Mouse (Mus musculus) regulatory T cell (primary cell): ENCODE results near the gene Col27a1.

Experiments used
- in situ Hi-C: fragments of 300-600 bp; cut with MboI, MseI; formaldehyde crosslinking; loops from one replicate; pipeline ENCODE4 v1.15.1; 2025; ENCODE audit warnings: high pct_unique_total_duplicates

Gene Col27a1

GRCm38 (mm10) chr4:63222246-63222645 lies 8.4 kb downstream of the Col27a1 start:
- in situ Hi-C loops, result no loop called here

GRCm38 (mm10) chr4:63225373-63225772 lies 11.6 kb downstream of the Col27a1 start:
- in situ Hi-C loops, result no loop called here

GRCm38 (mm10) chr4:63226164-63226882 lies 12.5 kb downstream of the Col27a1 start:
- in situ Hi-C loops, result no loop called here

GRCm38 (mm10) chr4:63226883-63227235 lies 13.1 kb downstream of the Col27a1 start:
- in situ Hi-C loops, result no loop called here

DNA sequence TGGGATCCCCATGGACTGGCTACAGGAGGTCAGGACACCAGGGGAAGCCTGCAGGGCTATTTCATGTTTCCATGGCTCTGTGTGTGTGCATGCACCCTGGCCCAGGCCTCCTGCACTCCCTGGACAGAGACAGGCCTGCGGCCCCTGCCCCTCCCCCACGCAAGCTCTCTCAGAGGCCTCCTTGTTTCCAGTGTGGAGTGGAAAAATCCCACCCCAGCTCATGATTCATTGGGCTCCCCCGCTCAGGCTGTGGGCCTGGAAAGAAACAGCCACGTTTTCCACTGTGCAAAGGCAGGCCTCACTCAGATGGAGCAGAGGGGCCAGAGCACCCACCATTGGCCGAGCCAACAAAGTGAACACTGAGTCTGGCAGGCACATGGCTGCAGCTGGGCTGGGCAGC lies 15.1 kb downstream of the Col27a1 start:
- in situ Hi-C loops, result no loop called here

GRCm38 (mm10) chr4:63229991-63230581 lies 16.3 kb downstream of the Col27a1 start:
- in situ Hi-C loops, result no loop called here

GRCm38 (mm10) chr4:63231121-63231520 lies 17.3 kb downstream of the Col27a1 start:
- in situ Hi-C loops, result no loop called here

GRCm38 (mm10) chr4:63232542-63233020 lies 18.8 kb downstream of the Col27a1 start:
- in situ Hi-C loops, result no loop called here

DNA sequence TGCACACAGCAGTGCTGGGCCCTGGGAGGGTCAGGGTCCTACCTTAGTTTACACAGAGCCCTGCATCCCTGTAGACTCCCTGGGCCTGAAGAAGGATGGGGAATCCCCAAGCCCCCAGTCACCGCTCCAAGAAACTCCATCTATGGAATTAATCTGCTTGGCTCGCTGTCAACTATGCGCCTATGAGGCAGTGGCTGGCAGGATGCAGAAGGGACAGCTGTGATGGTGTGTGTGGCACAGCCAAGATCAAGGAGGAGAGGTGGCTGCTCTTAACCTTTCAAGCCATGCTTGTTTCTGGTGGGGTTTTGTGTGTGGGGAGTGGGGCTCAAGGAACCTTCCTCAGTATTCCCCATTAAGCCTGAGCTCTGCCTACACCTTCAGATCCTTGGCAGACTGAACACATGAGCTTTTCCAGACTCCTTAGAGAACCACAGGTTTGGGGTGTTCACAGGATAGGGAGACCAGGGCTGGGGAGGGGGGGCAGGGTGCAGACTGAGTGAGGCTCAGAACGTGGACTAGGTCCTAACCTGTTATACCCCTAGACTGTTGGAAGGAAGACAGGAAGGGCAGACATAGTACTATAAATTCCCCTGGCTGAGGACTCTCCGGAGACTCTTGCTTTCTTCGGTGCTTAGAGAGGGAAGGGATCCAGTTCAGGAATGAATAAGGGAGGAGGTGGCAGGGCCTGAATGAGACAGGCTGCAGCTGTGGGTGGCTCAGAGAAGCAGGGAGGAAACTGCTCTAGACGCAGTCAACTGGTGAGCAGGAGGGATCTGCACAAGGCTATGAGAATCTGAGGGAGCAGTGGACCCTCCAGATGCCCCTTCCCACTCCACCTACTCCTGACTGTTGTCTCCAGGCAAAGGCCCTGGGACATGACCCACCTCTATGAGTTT lies 20.0 kb downstream of the Col27a1 start:
- in situ Hi-C loops, result no loop called here

DNA sequence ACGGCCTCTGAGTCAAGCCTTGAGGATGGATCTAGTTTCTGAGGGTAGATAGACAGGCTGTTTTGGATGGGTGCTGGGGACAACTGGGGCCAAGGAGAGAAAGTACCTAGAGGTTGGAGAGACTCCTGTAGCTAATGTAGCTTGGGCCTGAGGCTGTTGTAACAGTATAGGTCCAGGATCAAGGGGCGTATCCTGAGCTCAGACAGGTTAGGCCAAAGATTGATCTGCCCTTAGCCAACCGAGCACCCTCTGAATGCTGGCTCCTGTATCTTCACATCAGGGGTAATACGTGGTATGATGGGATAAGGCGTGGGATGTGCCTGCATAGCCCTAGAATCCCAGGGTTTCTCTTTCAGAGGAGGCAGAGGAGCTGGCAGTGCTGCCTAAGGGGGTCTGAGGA lies 21.0 kb downstream of the Col27a1 start:
- in situ Hi-C loops, result no loop called here

DNA sequence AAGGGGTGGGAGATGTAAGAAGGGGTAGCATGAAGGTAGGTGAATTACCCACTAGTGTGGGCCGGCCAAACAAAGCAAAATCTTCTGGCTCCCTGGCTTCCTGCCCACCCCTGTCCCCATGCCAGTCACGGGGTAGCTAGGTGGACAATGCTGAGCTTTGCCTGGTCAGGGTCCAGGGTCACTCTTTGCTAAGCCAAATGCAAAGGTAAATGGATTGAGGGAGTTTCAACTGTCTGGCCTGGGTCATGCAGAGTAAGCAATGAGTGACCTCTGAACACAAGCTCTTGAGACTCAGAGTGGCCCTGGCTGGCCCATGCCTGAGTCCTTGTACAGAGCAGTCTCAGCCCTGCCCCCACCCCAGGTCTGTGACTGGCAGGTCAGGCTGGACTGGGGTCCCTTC lies 22.4 kb downstream of the Col27a1 start:
- in situ Hi-C loops, result no loop called here

DNA sequence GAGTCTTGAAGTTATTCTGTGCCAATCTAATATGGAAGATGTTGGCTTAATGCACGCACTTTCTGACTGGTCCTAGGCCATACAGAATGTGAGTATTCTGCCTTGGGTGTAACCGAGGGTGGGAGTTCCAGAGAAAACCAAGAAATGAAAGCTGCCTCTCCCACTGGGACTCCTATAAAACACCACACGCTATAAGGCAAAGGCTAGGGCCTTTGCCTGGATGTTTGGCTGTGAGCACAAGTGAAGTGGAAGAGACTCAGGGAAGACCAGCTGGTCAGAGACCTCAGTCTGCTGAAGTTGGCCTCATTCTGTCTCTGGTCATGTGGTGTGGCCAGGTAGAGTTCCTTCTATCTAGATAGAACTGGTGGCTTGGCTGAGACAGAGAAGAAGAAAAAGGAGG lies 23.4 kb downstream of the Col27a1 start:
- in situ Hi-C loops, result no loop called here

- in situ Hi-C loops, result no loop called here
Observed at GRCm38 (mm10) chr4:63238141-63238540, 24.3 kb downstream of the Col27a1 start.

DNA sequence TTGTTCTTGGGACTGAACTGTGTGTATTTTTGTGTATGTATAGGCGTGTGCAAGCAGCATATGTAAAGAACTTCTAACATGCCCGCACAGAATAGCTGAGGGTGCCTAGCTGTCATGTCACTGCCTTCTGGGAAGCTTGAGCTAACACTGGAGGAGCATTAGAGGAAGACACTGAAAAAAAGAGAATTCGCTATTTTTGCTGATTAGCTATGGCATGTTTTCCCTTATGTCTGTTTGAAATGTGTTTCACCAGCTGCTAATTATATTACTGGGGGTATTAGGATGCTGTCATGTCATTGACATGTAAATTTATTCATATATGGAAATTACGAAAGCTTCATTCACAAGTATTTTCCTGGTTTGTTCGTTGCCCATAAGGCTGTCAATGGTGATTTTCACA lies 24.9 kb downstream of the Col27a1 start:
- in situ Hi-C loops, result no loop called here

GRCm38 (mm10) chr4:63241031-63241430 lies 27.2 kb downstream of the Col27a1 start:
- in situ Hi-C loops, result no loop called here

DNA sequence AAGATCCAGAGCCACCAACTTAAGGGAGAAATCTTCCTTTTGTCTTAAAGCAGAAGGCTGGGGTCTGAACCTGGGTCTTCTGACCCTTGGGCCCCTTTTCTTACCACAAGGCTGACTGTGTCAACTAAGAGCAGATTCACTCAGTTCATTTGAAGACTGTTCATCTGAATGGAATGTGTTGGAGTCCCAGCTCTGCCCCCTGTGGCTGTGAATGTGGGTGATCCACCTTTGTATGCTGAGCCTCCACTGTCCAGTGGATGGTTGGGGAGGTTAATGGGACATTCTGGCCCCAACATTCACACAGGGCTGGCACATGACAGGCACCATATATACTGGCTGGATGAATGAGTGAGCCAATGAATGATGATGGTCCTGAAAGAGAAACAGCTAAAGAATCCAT lies 34.2 kb downstream of the Col27a1 start:
- in situ Hi-C loops, result no loop called here

DNA sequence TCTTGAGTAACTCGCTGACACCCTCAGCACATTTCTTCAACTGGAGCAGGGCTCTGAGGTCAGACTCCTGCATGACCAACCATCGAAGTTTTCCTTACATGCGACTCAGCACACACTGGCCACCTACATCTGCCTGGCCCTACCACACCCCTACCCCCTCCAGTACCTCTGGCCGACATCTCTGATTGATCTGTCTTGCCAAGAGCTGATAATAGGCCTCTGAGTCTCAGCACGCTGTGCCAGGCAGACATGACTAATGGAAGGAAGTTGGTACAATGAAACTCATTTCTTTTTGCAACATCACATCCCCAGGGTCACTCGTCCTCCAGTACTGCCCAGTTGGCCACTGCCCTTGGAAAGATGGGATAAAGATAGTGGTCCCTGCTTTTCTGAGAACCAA lies 35.1 kb downstream of the Col27a1 start:
- in situ Hi-C loops, result no loop called here

- in situ Hi-C loops, result no loop called here
Observed at GRCm38 (mm10) chr4:63251760-63252159, 38.0 kb downstream of the Col27a1 start.

GRCm38 (mm10) chr4:63253716-63254115 lies 39.9 kb downstream of the Col27a1 start:
- in situ Hi-C loops, result no loop called here

- in situ Hi-C loops, result no loop called here
Observed at GRCm38 (mm10) chr4:63254151-63254550, 40.3 kb downstream of the Col27a1 start.

- in situ Hi-C loops, result no loop called here
Observed at GRCm38 (mm10) chr4:63256371-63256770, 42.6 kb downstream of the Col27a1 start.

DNA sequence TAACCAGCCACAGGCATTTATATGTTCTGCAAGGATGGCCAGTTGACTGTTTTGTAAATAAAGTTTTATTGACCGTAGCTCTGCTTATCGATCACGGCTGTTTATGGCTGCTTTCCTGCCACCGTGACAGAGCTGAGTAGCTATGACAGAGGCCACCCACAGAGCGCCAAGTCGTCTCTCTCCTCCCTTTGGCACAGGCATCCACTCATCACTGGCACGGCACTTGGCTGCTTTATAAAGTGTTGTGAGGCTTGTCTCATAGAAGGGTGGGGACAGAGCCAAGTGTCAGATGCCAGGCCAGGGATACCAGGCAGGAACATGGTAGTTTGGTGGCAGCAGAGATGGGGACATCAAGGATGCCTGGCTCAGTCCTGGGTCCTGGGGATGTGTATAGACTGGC lies 43.5 kb downstream of the Col27a1 start:
- in situ Hi-C loops, result no loop called here

DNA sequence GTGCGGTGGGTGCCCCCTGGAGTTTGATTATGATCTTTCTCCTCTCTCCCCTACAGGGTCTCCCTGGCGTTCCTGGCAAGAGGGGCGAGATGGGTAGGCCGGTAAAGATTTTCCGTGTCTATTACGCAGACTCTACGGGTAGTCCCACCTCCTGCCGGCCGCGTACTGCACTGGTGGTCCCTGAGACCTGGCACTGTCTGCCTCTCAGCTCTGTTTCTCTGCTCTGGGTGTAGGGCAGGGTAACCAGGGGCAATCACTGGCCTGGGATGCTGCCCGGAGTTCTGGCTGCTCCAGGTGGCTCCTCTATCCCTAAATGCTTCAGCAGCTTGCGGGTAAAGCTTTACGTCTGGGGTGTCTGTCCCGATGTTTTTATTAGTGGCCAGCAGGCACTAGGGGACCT lies 44.3 kb downstream of the Col27a1 start:
- in situ Hi-C loops, result no loop called here
